Mouse (Mus musculus): ENCODE data around the gene 4932438H23Rik.

The 4932438H23Rik gene

GRCm38 (mm10) chr16:91095022-91095421, at the start of gene 4932438H23Rik:
TSS of gene 4932438H23Rik (minus strand) at chr16:91095122.
- no peak for DNase-seq (ENCODE audit: low spot score in 2 of 2)

- DNase-seq (ENCODE audit: low spot score in 2 of 2) = no peak
These were observed 46.2 kb upstream of the 4932438H23Rik start for GRCm38 (mm10) chr16:91140991-91141630.

GRCm38 (mm10) chr16:91140457-91140856, 45.5 kb upstream of the 4932438H23Rik start:
- DNase-seq (ENCODE audit: low spot score in 2 of 2) = no peak

- DNase-seq (ENCODE audit: low spot score in 2 of 2) = no peak
These were observed 45.1 kb upstream of the 4932438H23Rik start for GRCm38 (mm10) chr16:91140056-91140455.

- DNase-seq (ENCODE audit: low spot score in 2 of 2) = no peak
These were observed 44.6 kb upstream of the 4932438H23Rik start for GRCm38 (mm10) chr16:91139481-91139880.

- DNase-seq (ENCODE audit: low spot score in 2 of 2) = no peak
These were observed 43.8 kb upstream of the 4932438H23Rik start for GRCm38 (mm10) chr16:91138736-91139135.

- DNase-seq (ENCODE audit: low spot score in 2 of 2) = no peak
These were observed 43.2 kb upstream of the 4932438H23Rik start for GRCm38 (mm10) chr16:91138151-91138550.

GRCm38 (mm10) chr16:91136607-91137006, 41.7 kb upstream of the 4932438H23Rik start:
- DNase-seq (ENCODE audit: low spot score in 2 of 2) = no peak

GRCm38 (mm10) chr16:91129916-91130315, 35.0 kb upstream of the 4932438H23Rik start:
- no peak for DNase-seq (ENCODE audit: low spot score in 2 of 2)

- DNase-seq (ENCODE audit: low spot score in 2 of 2) = no peak
These were observed 33.5 kb upstream of the 4932438H23Rik start for GRCm38 (mm10) chr16:91128431-91128830.

GRCm38 (mm10) chr16:91126734-91127524, 32.0 kb upstream of the 4932438H23Rik start:
- no peak for DNase-seq (ENCODE audit: low spot score in 2 of 2)

GRCm38 (mm10) chr16:91124256-91124655, 29.3 kb upstream of the 4932438H23Rik start:
- DNase-seq (ENCODE audit: low spot score in 2 of 2) = no peak

GRCm38 (mm10) chr16:91123821-91124220, 28.9 kb upstream of the 4932438H23Rik start:
- DNase-seq (ENCODE audit: low spot score in 2 of 2) = no peak

GRCm38 (mm10) chr16:91119879-91120278, 25.0 kb upstream of the 4932438H23Rik start:
- DNase-seq (ENCODE audit: low spot score in 2 of 2) = no peak

- DNase-seq (ENCODE audit: low spot score in 2 of 2) = no peak
These were observed 21.8 kb upstream of the 4932438H23Rik start for GRCm38 (mm10) chr16:91116696-91117095.

- DNase-seq (ENCODE audit: low spot score in 2 of 2) = no peak
These were observed 21.1 kb upstream of the 4932438H23Rik start for GRCm38 (mm10) chr16:91116006-91116405.

- DNase-seq (ENCODE audit: low spot score in 2 of 2) = no peak
These were observed 16.1 kb upstream of the 4932438H23Rik start for GRCm38 (mm10) chr16:91110999-91111535.

GRCm38 (mm10) chr16:91107608-91108007, 12.7 kb upstream of the 4932438H23Rik start:
- no peak for DNase-seq (ENCODE audit: low spot score in 2 of 2)

- DNase-seq (ENCODE audit: low spot score in 2 of 2) = no peak
These were observed 10.6 kb upstream of the 4932438H23Rik start for GRCm38 (mm10) chr16:91105481-91106051.

GRCm38 (mm10) chr16:91104821-91105480, 10.0 kb upstream of the 4932438H23Rik start:
- no peak for DNase-seq (ENCODE audit: low spot score in 2 of 2)

GRCm38 (mm10) chr16:91103386-91103785, 8.5 kb upstream of the 4932438H23Rik start:
- no peak for DNase-seq (ENCODE audit: low spot score in 2 of 2)

- DNase-seq (ENCODE audit: low spot score in 2 of 2) = no peak
These were observed 5.6 kb upstream of the 4932438H23Rik start for GRCm38 (mm10) chr16:91100484-91100883.

Measured in spleen, postnatal 14 days (tissue).